Mouse (Mus musculus) small intestine, adult 2 months (tissue): ENCODE measurements around the gene Atoh1.

Experiments used
- CTCF ChIP-seq: fragments of 200-500 bp; IDR thresholded peaks from 2 replicates; pipeline ENCODE4 v1.5.1; 2012; ENCODE audit warnings: low read depth, mild to moderate bottlenecking, control low read depth, inconsistent platforms, low read length, moderate library complexity, mixed read lengths; ENCODE audit not compliant: insufficient replicate concordance, insufficient read length; ENCODE audit errors: extremely low read depth
- POLR2A ChIP-seq: fragments of 200-500 bp; IDR thresholded peaks from 2 replicates; pipeline ENCODE4 v1.6.1; 2012; ENCODE audit warnings: low read depth, mild to moderate bottlenecking, control low read depth, inconsistent platforms, low read length, moderate library complexity

GRCm38 (mm10) chr6:64727751-64728403 lies 1.0 kb upstream of the Atoh1 start:
- TF ChIP-seq CTCF = no peak
- no peak for TF ChIP-seq POLR2A
